Mouse (Mus musculus): ENCODE data around the gene Slc30a4. TPM values are rescaled to one million over a fixed set of nuclear protein-coding genes. Genes with fewer than 3 reads are reported as not detected.
A peak's percentile ranks its signal among the peaks of the same experiment; 100 is the strongest.

Slc30a4 gene
- polyA plus RNA-seq, 1 experiment = 6.2 TPM

DNA sequence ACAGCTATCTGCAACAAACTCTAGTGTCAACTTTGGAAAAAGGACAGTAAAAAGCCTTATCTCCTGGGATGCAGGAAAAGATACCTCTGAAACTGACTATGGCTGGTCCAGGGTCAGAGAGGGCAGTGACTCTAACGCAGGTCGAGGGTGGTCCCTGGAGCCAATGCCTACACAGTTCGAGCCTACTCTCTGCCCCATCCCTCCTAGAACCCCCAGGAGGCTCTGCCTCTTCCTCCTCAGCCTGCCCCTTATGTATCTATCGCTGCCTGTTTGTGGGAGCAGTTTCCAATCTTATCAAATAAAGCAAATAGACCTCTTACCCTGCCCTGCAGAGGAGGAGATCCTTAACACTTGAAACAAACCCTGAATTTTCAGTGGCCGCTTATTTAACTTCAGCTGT, 63.8 kb downstream of the Slc30a4 start:
- 67% methylated on average over 5 of the region's 5 CpGs for WGBS
- Histone ChIP-seq H3K27me3 (replicated peaks; ENCODE audit: control insufficient read depth, insufficient read depth, low read length) (no peaks in the 10 kb centered on the region), H3K4me1 (ENCODE audit: control insufficient read depth, insufficient read depth, low read length) (no peaks in the 10 kb centered on the region), H3K4me3 (ENCODE audit: insufficient read depth, low read depth, low read length) (no peak overlapping the region), H3K27ac (ENCODE audit: insufficient read depth, low read depth, low read length) (no peak overlapping the region), H3K36me3 (ENCODE audit: control insufficient read depth, insufficient read depth, low read length) (no peaks in the 10 kb centered on the region)
- TF ChIP-seq POLR2A (IDR thresholded peaks at IDR 0.05; ENCODE audit: low read depth, low read length) = no peak
- no peak for TF ChIP-seq CTCF (conservative IDR thresholded peaks at IDR 0.05; ENCODE audit: insufficient read depth, insufficient read length, low read depth, low read length)
- no peak for DNase-seq

DNA sequence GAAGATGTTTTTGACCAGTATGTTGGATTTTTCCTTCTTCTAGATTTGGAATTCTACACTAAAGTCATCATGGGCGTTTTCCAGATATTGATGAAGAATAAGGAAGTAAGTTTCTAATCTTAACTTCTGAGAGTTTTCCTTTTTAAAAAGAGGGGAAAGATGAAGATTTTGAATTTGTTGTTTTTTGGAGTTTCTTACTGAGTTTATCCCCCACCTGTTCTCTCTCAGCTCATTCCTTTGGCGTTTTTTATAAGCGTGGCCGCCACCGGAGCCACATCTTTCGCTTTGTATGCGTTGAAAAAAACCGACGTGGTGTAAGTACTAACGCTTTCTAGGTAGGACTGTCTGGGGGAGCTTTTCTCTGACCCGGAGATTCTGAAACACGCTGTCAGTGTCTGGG, 64.4 kb downstream of the Slc30a4 start:
- Histone ChIP-seq H3K27ac (ENCODE audit: insufficient read depth, low read depth, low read length) (no peak overlapping the region), H3K27me3 (replicated peaks; ENCODE audit: control insufficient read depth, insufficient read depth, low read length) (no peaks in the 10 kb centered on the region), H3K4me1 (ENCODE audit: control insufficient read depth, insufficient read depth, low read length) (no peaks in the 10 kb centered on the region), H3K4me3 (ENCODE audit: insufficient read depth, low read depth, low read length) (peak overlapping the region; percentile 26; the same call in 1 of the 2 replicates), H3K36me3 (ENCODE audit: control insufficient read depth, insufficient read depth, low read length) (no peaks in the 10 kb centered on the region)
- WGBS = 43% methylated on average over 12 of the region's 12 CpGs
- DNase-seq = no peak
- no peak for TF ChIP-seq POLR2A (IDR thresholded peaks at IDR 0.05; ENCODE audit: low read depth, low read length)
- no peak for TF ChIP-seq CTCF (conservative IDR thresholded peaks at IDR 0.05; ENCODE audit: insufficient read depth, insufficient read length, low read depth, low read length)

- DNase-seq = peak; percentile 72
- Histone ChIP-seq H3K27ac (ENCODE audit: insufficient read depth, low read depth, low read length) (no peak overlapping the region), H3K4me1 (ENCODE audit: control insufficient read depth, insufficient read depth, low read length) (no peaks in the 10 kb centered on the region), H3K27me3 (replicated peaks; ENCODE audit: control insufficient read depth, insufficient read depth, low read length) (no peaks in the 10 kb centered on the region), H3K4me3 (ENCODE audit: insufficient read depth, low read depth, low read length) (peak overlapping the region; percentile 26), H3K36me3 (ENCODE audit: control insufficient read depth, insufficient read depth, low read length) (peaks cover 1% of the 10 kb centered on the region; the same call in 1 of the 2 replicates)
- peak; percentile 81 for TF ChIP-seq CTCF (conservative IDR thresholded peaks at IDR 0.05; ENCODE audit: insufficient read depth, insufficient read length, low read depth, low read length)
- TF ChIP-seq POLR2A (IDR thresholded peaks at IDR 0.05; ENCODE audit: low read depth, low read length) = no peak
- WGBS = 2% methylated on average over 36 of the region's 36 CpGs
Observed at GRCm38 (mm10) chr2:122637526-122637997, 64.9 kb downstream of the Slc30a4 start.

GRCm38 (mm10) chr2:122636686-122637085, 65.8 kb downstream of the Slc30a4 start, which contains the start of gene AA467197:
TSS of gene AA467197 (plus strand) at chr2:122636986.
- H3K27ac ChIP-seq (ENCODE audit: insufficient read depth, low read depth, low read length) = no peak within 1 kb of the TSS
- TF ChIP-seq POLR2A (IDR thresholded peaks at IDR 0.05; ENCODE audit: low read depth, low read length) (no peak), CTCF (conservative IDR thresholded peaks at IDR 0.05; ENCODE audit: insufficient read depth, insufficient read length, low read depth, low read length) (no peak)
- H3K36me3 ChIP-seq (ENCODE audit: control insufficient read depth, insufficient read depth, low read length) = peaks cover 3% of the 10 kb centered on the region; the same call in 1 of the 2 replicates
- peak within 1 kb of the TSS; percentile 26 for H3K4me3 ChIP-seq (ENCODE audit: insufficient read depth, low read depth, low read length)
- no peaks in the 10 kb centered on the region for H3K27me3 ChIP-seq (replicated peaks; ENCODE audit: control insufficient read depth, insufficient read depth, low read length)
- WGBS = 35% methylated on average over 3 of the region's 3 CpGs
- H3K4me1 ChIP-seq (ENCODE audit: control insufficient read depth, insufficient read depth, low read length) = no peaks in the 10 kb centered on the region; the same call in 1 of the 2 replicates
- no peak for DNase-seq

Other genes starting within 250 kb of the Slc30a4 start
- gene Gm14085, start 217.7 kb downstream of the Slc30a4 start, polyA plus RNA-seq (2012; rRNA removed) = 0.07 and 0.20 TPM in 2 replicates
- 1,128 and 1,147 TPM in 2 replicates for gene Gatm, start 91.4 kb downstream of the Slc30a4 start, polyA plus RNA-seq (2012; rRNA removed)
- gene AA467197, start 65.7 kb downstream of the Slc30a4 start, polyA plus RNA-seq (2012; rRNA removed) = 0.19 and 0.24 TPM in 2 replicates
- 28.4 and 29.2 TPM in 2 replicates for gene Bloc1s6, start 35.8 kb upstream of the Slc30a4 start, polyA plus RNA-seq (2012; rRNA removed)
- gene Sqor, start 62.6 kb upstream of the Slc30a4 start, polyA plus RNA-seq (2012; rRNA removed) = 79.1 and 84.5 TPM in 2 replicates

Measured in kidney, adult 2 months (tissue).